Mouse (Mus musculus) intestine, embryonic 15.5 days (tissue): ENCODE measurements around the gene Mrgprg. TPM values are rescaled to one million over a fixed set of nuclear protein-coding genes. Genes with fewer than 3 reads are reported as not detected.

ENCODE experiments used
- ATAC-seq: fragments of 200-750 bp; cut with Nextera tagmentation; 2 replicates; pipeline ENCODE4 v1.8.0; 2017; ENCODE audit warnings: moderate TSS enrichment, moderate library complexity
- H3K27ac ChIP-seq: fragments of 300-500 bp; sonication (generic); 2 replicates; pipeline ENCODE4 v1.5.1; 2015; ENCODE audit warnings: mild to moderate bottlenecking, inconsistent platforms
- H3K27me3 ChIP-seq: fragments of 300-500 bp; sonication (generic); replicated peaks from 2 replicates; pipeline ENCODE4 v1.6.1; 2015; ENCODE audit warnings: inconsistent platforms
- H3K36me3 ChIP-seq: fragments of 300-500 bp; sonication (generic); 2 replicates; pipeline ENCODE4 v1.6.1; 2015; ENCODE audit warnings: inconsistent platforms
- H3K4me1 ChIP-seq: fragments of 300-500 bp; sonication (generic); replicated peaks from 2 replicates; pipeline ENCODE4 v1.6.1; 2015; ENCODE audit warnings: inconsistent platforms
- H3K4me2 ChIP-seq: fragments of 300-500 bp; sonication (generic); replicated peaks from 2 replicates; pipeline ENCODE4 v1.6.1; 2015; ENCODE audit warnings: mild to moderate bottlenecking, inconsistent platforms
- H3K4me3 ChIP-seq: fragments of 300-500 bp; sonication (generic); replicated peaks from 2 replicates; pipeline ENCODE4 v1.5.1; 2015; ENCODE audit warnings: inconsistent platforms
- H3K9ac ChIP-seq: fragments of 300-500 bp; sonication (generic); 2 replicates; pipeline ENCODE4 v1.6.1; 2015; ENCODE audit warnings: inconsistent platforms
- H3K9me3 ChIP-seq: fragments of 300-500 bp; sonication (generic); 2 replicates; pipeline ENCODE4 v1.6.1; 2016; ENCODE audit warnings: inconsistent platforms
- WGBS: fragments of 180-500 bp; shearing (Covaris S2); methylation state at CpG from one replicate; pipeline ENCODE4 v1.1.7; 2015; 5-methylcytosine and 5-hydroxymethylcytosine counted together
- polyA plus RNA-seq: library from polyadenylated mRNA; unstranded; fragments of >200 nt; fragmentation: Nextera tagmentation; extraction: Ambion mirVana; gene quantifications from 2 replicates; pipeline ENCODE4 v1.2.1, GENCODE M21; 2015

Mrgprg gene
- polyA plus RNA-seq, 1 experiment from 2014 or later: not detected

DNA sequence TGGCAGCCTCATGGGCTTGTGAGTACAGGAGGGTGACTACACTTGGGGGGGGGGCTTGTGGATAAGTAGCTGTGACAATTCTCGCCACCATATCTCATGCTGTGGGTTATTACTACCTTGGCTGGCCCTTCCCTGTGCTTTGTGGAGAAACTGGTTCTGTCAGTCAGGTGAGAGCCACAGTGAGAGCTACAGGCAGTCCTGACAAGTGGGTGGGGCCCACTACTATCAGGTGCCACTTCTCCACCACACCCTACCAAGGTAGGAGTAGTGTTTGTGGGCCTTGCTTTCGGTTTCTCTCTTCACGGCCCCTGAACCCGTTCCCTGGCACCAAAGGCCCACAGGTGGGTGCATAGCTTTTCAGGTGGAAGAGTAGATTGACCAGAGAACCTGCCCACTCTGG lies 43.0 kb downstream of the Mrgprg start:
- peak overlapping the region; percentile 47 for H3K4me2 ChIP-seq
- H3K27ac ChIP-seq: peak overlapping the region; percentile 65
- H3K36me3 ChIP-seq: peaks cover under 1% of the 10 kb centered on the region; the same call in 1 of the 2 replicates
- WGBS: 79% methylated on average over 4 of the region's 4 CpGs
- peaks cover 20% of the 10 kb centered on the region; the same call in 1 of the 2 replicates for H3K4me1 ChIP-seq
- peak overlapping the region; percentile 22; the same call in 1 of the 2 replicates for H3K4me3 ChIP-seq
- H3K9me3 ChIP-seq: no peaks in the 10 kb centered on the region
- H3K27me3 ChIP-seq: no peaks in the 10 kb centered on the region
- H3K9ac ChIP-seq: no peak overlapping the region
- ATAC-seq: peak; percentile 98

DNA sequence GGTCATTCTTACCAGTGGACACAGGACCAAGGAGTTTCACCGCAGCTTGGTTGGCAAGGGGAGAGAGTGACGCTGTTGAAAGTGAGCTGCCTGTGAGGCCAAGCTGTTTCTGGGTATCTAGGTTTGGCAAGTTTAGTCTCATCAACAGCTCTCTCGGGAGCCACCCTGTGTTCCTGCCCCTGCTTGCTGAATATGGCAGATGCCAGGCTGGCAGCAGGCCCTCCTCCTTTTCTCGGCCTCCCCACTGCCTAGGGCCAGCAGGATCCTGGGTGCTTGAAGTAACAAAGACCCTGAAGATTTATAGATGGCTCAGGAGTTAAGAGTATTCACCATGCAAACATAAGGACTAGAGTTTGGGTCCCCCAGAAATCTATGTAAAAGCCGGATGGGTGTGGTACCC lies 44.1 kb downstream of the Mrgprg start:
- Histone ChIP-seq H3K9me3 (no peaks in the 10 kb centered on the region), H3K4me1 (peaks cover 23% of the 10 kb centered on the region; the same call in 1 of the 2 replicates), H3K27me3 (no peaks in the 10 kb centered on the region), H3K27ac (no peak overlapping the region), H3K4me2 (no peak overlapping the region), H3K9ac (no peak overlapping the region), H3K36me3 (peaks cover 2% of the 10 kb centered on the region; the same call in 1 of the 2 replicates), H3K4me3 (no peak overlapping the region)
- no peak for ATAC-seq
- 85% methylated on average over 5 of the region's 5 CpGs for whole genome bisulfite sequencing

DNA sequence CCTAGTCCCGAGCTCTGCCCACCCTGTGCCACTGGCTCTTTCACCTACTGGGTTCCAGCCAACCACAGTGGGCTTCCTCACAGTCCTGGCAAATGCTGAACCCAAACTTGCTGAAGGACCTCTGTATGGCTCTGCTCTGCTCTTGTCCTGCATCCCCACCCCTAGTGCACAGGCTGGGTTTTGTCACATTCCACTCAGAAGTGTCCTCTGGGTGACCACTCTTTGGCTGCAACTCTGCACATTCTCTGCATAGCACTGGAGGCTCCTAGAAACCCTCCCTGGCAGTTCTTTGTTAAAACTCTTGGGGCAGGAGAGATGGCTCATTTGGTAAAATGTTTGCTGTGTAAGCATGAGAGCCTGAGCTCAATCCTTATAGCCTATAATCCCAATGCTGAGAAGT lies 49.0 kb downstream of the Mrgprg start:
- Histone ChIP-seq H3K9me3 (no peaks in the 10 kb centered on the region), H3K4me2 (no peak overlapping the region), H3K4me3 (no peak overlapping the region), H3K27ac (no peak overlapping the region), H3K9ac (no peak overlapping the region), H3K27me3 (no peaks in the 10 kb centered on the region), H3K36me3 (peaks cover 11% of the 10 kb centered on the region), H3K4me1 (peaks cover 13% of the 10 kb centered on the region; the same call in 1 of the 2 replicates)
- peak; percentile 37; the same call in 1 of the 2 replicates for ATAC-seq
- 80% methylated on average over 1 of the region's 1 CpGs for WGBS

Other genes with a start within 250 kb of the Mrgprg start
- gene Nap1l4, start 217.9 kb downstream of the Mrgprg start, polyA plus RNA-seq: 198 TPM in 2 replicates
- gene Cars, start 166.9 kb downstream of the Mrgprg start, polyA plus RNA-seq: 57.6 and 62.7 TPM in 2 replicates
- gene Tnfrsf26, start 138.3 kb downstream of the Mrgprg start, polyA plus RNA-seq: 0.35 and 0.38 TPM in 2 replicates
- 6.1 and 6.9 TPM in 2 replicates for gene Tnfrsf22, start 117.3 kb downstream of the Mrgprg start, polyA plus RNA-seq
- gene Tnfrsf23, start 81.1 kb downstream of the Mrgprg start, polyA plus RNA-seq: 0.69 and 1.2 TPM in 2 replicates
- gene Osbpl5, start 10.0 kb downstream of the Mrgprg start, polyA plus RNA-seq: 25.6 and 25.9 TPM in 2 replicates
- gene Mrgpre, start 17.5 kb upstream of the Mrgprg start, polyA plus RNA-seq: 1.2 and 1.3 TPM in 2 replicates
- gene Nadsyn1, start 55.9 kb upstream of the Mrgprg start, polyA plus RNA-seq: 19.4 and 21.1 TPM in 2 replicates
- gene Dhcr7, start 56.2 kb upstream of the Mrgprg start, polyA plus RNA-seq: 70.2 and 78.9 TPM in 2 replicates
- gene Gm498, start 99.8 kb upstream of the Mrgprg start, polyA plus RNA-seq: not detected in 2 replicates
- 0.99 and 1.1 TPM in 2 replicates for gene Shank2, start 234.9 kb upstream of the Mrgprg start, polyA plus RNA-seq